Comparison of ENCODE assay signal across 31 mouse cellular contexts in genomic region chr5:13810496-13810895, GRCm38 (mm10). TPM values are rescaled to one million over a fixed set of nuclear protein-coding genes. Genes with fewer than 3 reads are reported as not detected.
"Had no signal": no experiment of that assay in that cellular context is flagged by ENCODE, and none has a peak within 500 bp of the region (broad histone marks: within the 10 kb centered on the region; RNA-seq: fewer than 3 reads in every experiment).

No protein-coding gene starts in this region.

RNA-seq across cellular contexts. Expression of gene Speer3, which starts 19.1 kb away (rescaled TPM):
- polyA plus RNA-seq: limb, embryonic 10.5 days; limb, embryonic 11.5 days; limb, embryonic 12.5 days; limb, embryonic 13.5 days; limb, embryonic 14.5 days; limb, embryonic 15.5 days; liver, adult 2 months; liver, embryonic 11.5 days; liver, embryonic 12.5 days; liver, embryonic 13.5 days; liver, embryonic 14.5 days; liver, embryonic 15.5 days; liver, embryonic 16.5 days; liver, postnatal 0 days; lung, adult 2 months; lung, embryonic 14.5 days; lung, embryonic 15.5 days; lung, embryonic 16.5 days; lung, postnatal 0 days; macrophage; midbrain, embryonic 10.5 days; midbrain, embryonic 11.5 days; midbrain, embryonic 12.5 days; midbrain, embryonic 13.5 days; midbrain, embryonic 14.5 days; midbrain, embryonic 15.5 days; midbrain, embryonic 16.5 days; midbrain, postnatal 0 days; myocyte; neural tube, embryonic 11.5 days; neural tube, embryonic 12.5 days had no signal
